Mouse (Mus musculus) myocyte (in vitro differentiated cells): ENCODE measurements around the gene Arid1b. TPM values are rescaled to one million over a fixed set of nuclear protein-coding genes. Genes with fewer than 3 reads are reported as not detected.

ENCODE experiments used
- H3K27me3 ChIP-seq: one replicate; pipeline ENCODE4 v1.6.1; 2011; ENCODE audit not compliant: control insufficient read depth, insufficient read depth, insufficient read length
- H3K36me3 ChIP-seq: one replicate; pipeline ENCODE4 v1.6.1; 2011; ENCODE audit not compliant: control insufficient read depth, insufficient read depth
- H3K4me2 ChIP-seq: one replicate; pipeline ENCODE4 v1.6.1; 2011; ENCODE audit warnings: low read depth, control low read depth
- H3K4me3 ChIP-seq: one replicate; pipeline ENCODE4 v1.5.1; 2011; ENCODE audit warnings: mild to moderate bottlenecking, control low read depth, moderate library complexity
- H3K79me2 ChIP-seq: one replicate; pipeline ENCODE4 v1.6.1; 2011; ENCODE audit not compliant: control insufficient read depth, insufficient read depth
- H3ac ChIP-seq: one replicate; pipeline ENCODE4 v1.6.1; 2011; ENCODE audit not compliant: control insufficient read depth, insufficient read length
- CEBPB ChIP-seq: IDR thresholded peaks from 2 replicates; pipeline ENCODE4 v1.6.1; 2011; ENCODE audit warnings: mild to moderate bottlenecking, moderate library complexity; ENCODE audit not compliant: poor library complexity, insufficient read depth, severe bottlenecking
- E2F4 ChIP-seq: IDR thresholded peaks from one replicate; pipeline ENCODE4 v1.6.1; 2011; ENCODE audit warnings: mild to moderate bottlenecking, control low read depth, moderate library complexity; ENCODE audit not compliant: insufficient read depth
- MAX ChIP-seq: IDR thresholded peaks from one replicate; pipeline ENCODE4 v1.6.1; 2011; ENCODE audit warnings: low read depth, mild to moderate bottlenecking, control low read depth
- MYOD1 ChIP-seq, 3 experiments: IDR thresholded peaks; one replicate each; pipeline ENCODE4 v1.6.1; 2011; ENCODE audit warnings: control low read depth in 2 of 3, low read depth in 2 of 3, mild to moderate bottlenecking in 2 of 3, moderate library complexity in 1 of 3; ENCODE audit not compliant: insufficient read length in 2 of 3, control insufficient read depth in 1 of 3
- MYOG ChIP-seq, 3 experiments: IDR thresholded peaks; one replicate each; pipeline ENCODE4 v1.6.1; 2011; ENCODE audit warnings: control low read depth in 2 of 3, low read depth in 2 of 3, mild to moderate bottlenecking in 2 of 3; ENCODE audit not compliant: insufficient read length in 2 of 3, control insufficient read depth in 1 of 3, insufficient read depth in 1 of 3
- POLR2A ChIP-seq: IDR thresholded peaks from one replicate; pipeline ENCODE4 v1.6.1; 2011; ENCODE audit warnings: low read depth, mild to moderate bottlenecking, control low read depth, moderate library complexity; ENCODE audit not compliant: insufficient read length
- POLR2AphosphoS2 ChIP-seq: IDR thresholded peaks from one replicate; pipeline ENCODE4 v1.6.1; 2011; ENCODE audit warnings: low read depth, control low read depth; ENCODE audit not compliant: insufficient read length
- REST ChIP-seq: IDR thresholded peaks from one replicate; pipeline ENCODE4 v1.6.1; 2011; ENCODE audit warnings: mild to moderate bottlenecking, control low read depth, moderate library complexity; ENCODE audit not compliant: insufficient read depth, insufficient read length
- SRF ChIP-seq: IDR thresholded peaks from one replicate; pipeline ENCODE4 v1.6.1; 2011; ENCODE audit warnings: low read depth; ENCODE audit not compliant: control insufficient read depth, insufficient read length
- TCF12 ChIP-seq: IDR thresholded peaks from one replicate; pipeline ENCODE4 v1.6.1; 2011; ENCODE audit warnings: mild to moderate bottlenecking, control low read depth; ENCODE audit not compliant: poor library complexity, insufficient read depth, severe bottlenecking
- TCF3 ChIP-seq: IDR thresholded peaks from one replicate; pipeline ENCODE4 v1.6.1; 2011; ENCODE audit warnings: low read depth, control low read depth; ENCODE audit not compliant: insufficient read length
- USF1 ChIP-seq: IDR thresholded peaks from one replicate; pipeline ENCODE4 v1.6.1; 2011; ENCODE audit warnings: low read depth, mild to moderate bottlenecking, control low read depth, moderate library complexity
- polyA plus RNA-seq: library from polyadenylated mRNA; unstranded; fragments of >200 nt; fragmentation: generic; extraction: Trizol; gene quantifications from one replicate; pipeline ENCODE4 v1.2.1, GENCODE M21; 2012; ENCODE audit warnings: missing spikeins

Arid1b gene
- polyA plus RNA-seq, 1 experiment, result 10.9 TPM

DNA sequence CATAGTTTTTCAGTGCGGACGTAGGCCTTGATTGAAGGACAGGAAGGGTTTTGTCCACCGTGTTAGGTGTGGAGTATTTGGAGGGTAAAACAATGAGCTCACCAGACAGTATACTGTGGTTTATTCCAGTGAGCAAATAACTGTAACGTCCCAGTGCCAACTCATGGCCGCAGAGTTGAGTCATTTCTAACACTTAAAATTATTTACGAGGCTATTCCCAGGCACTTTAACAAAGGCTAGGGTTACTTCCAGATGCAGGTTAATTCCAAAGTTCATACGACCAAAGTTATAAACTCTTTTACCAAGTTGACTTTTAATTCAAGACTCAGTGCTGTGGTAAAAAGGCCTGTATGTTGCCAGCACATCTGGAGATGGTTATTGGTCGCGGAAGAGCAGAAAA, 240.9 kb downstream of the Arid1b start:
- H3K4me2 ChIP-seq, result peak overlapping the region; percentile 67
- H3K79me2 ChIP-seq, result peaks cover 27% of the 10 kb centered on the region
- no peak overlapping the region for H3ac ChIP-seq
- TF ChIP-seq MYOG (IDR thresholded peaks at IDR 0.05; ENCODE audit: control insufficient read depth in 1 of 3, insufficient read depth in 1 of 3, insufficient read length in 2 of 3, low read depth in 2 of 3) (no peak), MYOD1 (IDR thresholded peaks at IDR 0.05; ENCODE audit: control insufficient read depth in 1 of 3, insufficient read length in 2 of 3, low read depth in 2 of 3) (no peak), REST (no peak), SRF (no peak), TCF12 (no peak), TCF3 (no peak), POLR2AphosphoS2 (no peak), CEBPB (no peak), POLR2A (no peak), USF1 (no peak), E2F4 (no peak), MAX (no peak)
- H3K27me3 ChIP-seq, result no peaks in the 10 kb centered on the region
- H3K36me3 ChIP-seq, result no peaks in the 10 kb centered on the region
- H3K4me3 ChIP-seq, result no peak overlapping the region

DNA sequence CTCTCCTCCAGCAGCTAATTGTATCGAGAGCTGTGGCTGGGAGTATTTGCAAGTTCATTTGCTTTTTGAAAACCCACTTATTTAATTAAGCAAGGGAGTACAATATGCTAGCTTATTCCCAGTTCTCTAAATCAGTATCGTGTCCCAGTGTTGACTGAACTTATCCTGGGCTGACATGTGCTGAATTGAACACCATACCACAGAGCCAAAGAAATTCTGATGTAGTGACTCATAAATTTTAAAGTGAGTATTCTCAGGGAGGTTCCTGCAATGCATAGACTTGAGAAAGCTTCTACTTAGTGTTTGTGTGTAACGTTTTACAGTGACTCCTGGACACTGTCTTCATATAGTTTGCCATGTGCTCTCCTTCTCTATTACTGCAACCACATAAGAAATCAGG, 243.6 kb downstream of the Arid1b start:
- Histone ChIP-seq H3K36me3 (no peaks in the 10 kb centered on the region), H3K4me2 (peak overlapping the region; percentile 40), H3K27me3 (no peaks in the 10 kb centered on the region), H3ac (no peak overlapping the region), H3K79me2 (peaks cover 33% of the 10 kb centered on the region), H3K4me3 (no peak overlapping the region)
- no peak for TF ChIP-seq POLR2A
- TF ChIP-seq MYOD1 (IDR thresholded peaks at IDR 0.05; ENCODE audit: control insufficient read depth in 1 of 3, insufficient read length in 2 of 3, low read depth in 2 of 3), result no peak

DNA sequence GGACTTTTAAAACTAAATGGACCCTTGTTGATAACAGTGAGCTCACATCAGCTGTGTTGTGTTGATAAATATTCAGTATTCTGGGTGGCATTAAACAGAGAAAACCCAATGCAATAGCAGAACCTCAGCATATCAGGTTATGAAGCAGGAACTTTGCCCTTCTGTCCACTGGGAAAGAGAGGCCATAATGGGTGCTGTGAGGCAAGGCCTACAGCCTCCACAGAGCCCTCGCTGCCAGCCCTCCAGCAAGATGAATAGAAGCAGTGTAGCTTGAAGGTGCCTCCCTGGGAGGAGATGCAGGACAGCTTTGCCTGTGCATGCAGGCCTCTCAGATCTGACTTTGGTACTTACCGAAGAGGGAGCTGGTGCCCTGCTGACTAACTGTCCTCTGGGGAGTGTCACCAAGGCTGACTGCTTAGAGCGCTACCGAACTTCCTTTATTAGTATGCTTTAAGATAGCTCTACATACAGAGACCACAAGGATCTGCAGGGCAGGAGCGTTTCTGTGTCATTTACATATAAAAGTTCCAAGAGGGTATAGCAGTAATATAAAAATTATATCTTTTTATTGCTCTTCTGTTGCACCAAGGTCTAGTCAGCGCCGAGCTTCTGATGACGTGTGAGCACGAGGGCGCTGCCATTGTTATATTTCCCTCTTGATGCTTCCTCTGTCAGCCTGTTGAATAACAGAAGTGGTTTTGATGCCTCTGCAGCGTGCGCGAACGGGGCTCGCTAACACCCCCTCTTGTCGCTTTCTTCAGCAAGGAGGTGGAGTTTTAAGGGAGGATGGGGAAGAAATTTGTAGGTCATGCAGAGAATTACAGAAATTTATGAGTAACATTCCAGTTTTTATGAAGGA, 244.5 kb downstream of the Arid1b start:
- Histone ChIP-seq H3K4me3 (no peak overlapping the region), H3K4me2 (peak overlapping the region; percentile 40), H3K79me2 (peaks cover 33% of the 10 kb centered on the region), H3K27me3 (no peaks in the 10 kb centered on the region), H3K36me3 (no peaks in the 10 kb centered on the region), H3ac (no peak overlapping the region)
- no peak for TF ChIP-seq CEBPB
- no peak for TF ChIP-seq TCF3
- no peak for TF ChIP-seq POLR2A
- no peak for TF ChIP-seq MYOD1 (IDR thresholded peaks at IDR 0.05; ENCODE audit: control insufficient read depth in 1 of 3, insufficient read length in 2 of 3, low read depth in 2 of 3)
- TF ChIP-seq USF1, result no peak
- TF ChIP-seq POLR2AphosphoS2, result no peak
- TF ChIP-seq SRF, result no peak
- TF ChIP-seq TCF12, result no peak

DNA sequence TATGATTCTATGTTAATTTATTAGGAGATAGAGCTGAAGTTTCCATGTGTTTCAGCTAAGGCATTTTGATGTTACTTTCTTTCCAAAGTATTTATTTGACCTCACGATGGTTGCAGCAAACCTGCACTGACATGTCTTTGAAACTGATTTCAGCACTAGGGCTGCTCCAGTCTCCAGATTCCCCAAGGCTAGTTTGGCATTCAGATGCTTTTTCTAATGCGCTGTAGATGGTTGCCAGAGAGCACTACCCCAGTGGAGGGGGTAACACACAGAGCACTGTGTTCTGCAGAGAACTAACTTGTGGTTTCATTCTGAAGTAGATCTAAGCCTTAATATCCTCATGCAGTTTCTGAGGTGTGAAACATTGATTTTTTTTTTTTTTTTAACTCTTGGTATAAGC, 250.4 kb downstream of the Arid1b start:
- TF ChIP-seq MYOG (IDR thresholded peaks at IDR 0.05; ENCODE audit: control insufficient read depth in 1 of 3, insufficient read depth in 1 of 3, insufficient read length in 2 of 3, low read depth in 2 of 3) (no peak), USF1 (no peak), TCF12 (no peak), SRF (no peak), POLR2AphosphoS2 (no peak), TCF3 (no peak), MYOD1 (IDR thresholded peaks at IDR 0.05; ENCODE audit: control insufficient read depth in 1 of 3, insufficient read length in 2 of 3, low read depth in 2 of 3) (no peak), E2F4 (no peak), MAX (no peak), CEBPB (no peak), POLR2A (no peak), REST (no peak)
- H3K4me3 ChIP-seq, result no peak overlapping the region
- peaks cover 11% of the 10 kb centered on the region for H3K79me2 ChIP-seq
- H3K36me3 ChIP-seq, result no peaks in the 10 kb centered on the region
- H3K4me2 ChIP-seq, result no peak overlapping the region
- no peak overlapping the region for H3ac ChIP-seq
- no peaks in the 10 kb centered on the region for H3K27me3 ChIP-seq

DNA sequence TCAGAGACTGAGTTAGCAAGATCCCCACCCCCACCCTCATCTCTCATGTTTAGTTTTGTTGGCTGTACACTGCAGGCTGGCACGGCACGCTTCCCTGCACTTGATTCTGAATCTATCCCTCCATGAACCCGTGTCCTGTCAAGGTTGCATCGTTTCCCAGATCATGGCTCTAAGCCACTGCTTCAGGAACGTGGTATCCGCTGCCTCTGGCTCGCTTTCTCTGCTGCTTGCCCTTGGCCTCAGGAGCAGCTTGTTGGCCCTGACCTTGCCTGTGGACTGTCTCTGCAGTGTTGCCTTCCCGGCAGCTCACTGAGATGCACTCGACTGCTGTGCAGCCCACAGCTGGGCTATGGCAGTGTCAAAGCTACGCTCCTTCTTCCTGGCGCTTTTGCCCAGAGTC, 252.6 kb downstream of the Arid1b start:
- TF ChIP-seq POLR2AphosphoS2, result no peak
- TF ChIP-seq SRF, result no peak
- no peak for TF ChIP-seq TCF12
- TF ChIP-seq MYOD1 (IDR thresholded peaks at IDR 0.05; ENCODE audit: control insufficient read depth in 1 of 3, insufficient read length in 2 of 3, low read depth in 2 of 3), result no peak
- TF ChIP-seq REST, result no peak
- TF ChIP-seq USF1, result no peak
- TF ChIP-seq MAX, result no peak
- no peak for TF ChIP-seq E2F4
- no peak for TF ChIP-seq POLR2A
- TF ChIP-seq CEBPB, result no peak
- TF ChIP-seq TCF3, result no peak
- no peak for TF ChIP-seq MYOG (IDR thresholded peaks at IDR 0.05; ENCODE audit: control insufficient read depth in 1 of 3, insufficient read depth in 1 of 3, insufficient read length in 2 of 3, low read depth in 2 of 3)
- no peak overlapping the region for H3ac ChIP-seq
- H3K27me3 ChIP-seq, result no peaks in the 10 kb centered on the region
- no peak overlapping the region for H3K4me3 ChIP-seq
- no peaks in the 10 kb centered on the region for H3K36me3 ChIP-seq
- no peak overlapping the region for H3K4me2 ChIP-seq
- H3K79me2 ChIP-seq, result no peaks in the 10 kb centered on the region
